In the genomic region with DNA sequence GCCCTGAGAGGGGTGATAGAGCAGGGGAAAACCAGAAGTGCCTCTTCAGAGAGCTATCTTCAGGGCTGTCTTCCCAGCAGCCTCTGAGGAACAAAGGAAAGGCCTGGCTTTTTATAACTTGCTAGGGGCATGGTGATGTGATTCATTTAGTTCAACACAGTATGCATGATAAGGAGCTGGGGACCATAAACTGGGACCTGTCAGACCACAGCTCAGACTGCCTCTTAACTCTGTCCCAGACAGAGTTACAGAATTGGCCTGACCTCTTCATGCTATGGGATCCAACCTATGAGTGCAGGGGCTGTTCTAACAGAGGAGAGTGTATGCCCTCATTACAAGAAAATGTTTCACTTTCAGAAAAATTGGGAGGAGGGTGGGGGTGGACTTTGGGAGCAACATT, we compare ENCODE assay signal across 24 mouse cellular contexts. TPM values are rescaled to one million over a fixed set of nuclear protein-coding genes. Genes with fewer than 3 reads are reported as not detected.
DNase-seq lines count a peak whose midpoint lies in the region; ATAC-seq lines count a peak whose summit lies in the region.
"Had no signal": no experiment of that assay in that cellular context is flagged by ENCODE, and none has a peak within 500 bp of the region (broad histone marks: within the 10 kb centered on the region; RNA-seq: fewer than 3 reads in every experiment).

No protein-coding gene starts in this region.

- DNase-seq in heart, adult 18-20 months, result no peak
- no peak for DNase-seq in heart, postnatal 25 days (ENCODE audit: low spot score)
- DNase-seq in left cerebral cortex, postnatal 4 days, result no peak
- DNase-seq: adrenal gland, adult 8-10 months; adrenal gland, postnatal 36 days; cerebellum, adult 8-10 months; embryo, embryonic 11 days; gastrocnemius, adult 2 months; gastrocnemius, postnatal 25 days; kidney, adult 8-10 months had no signal

- 0 out of 2 replicates have a peak overlapping the region, but pooled peaks have one; percentile 4 for H3K4me2 ChIP-seq in heart, embryonic 12.5 days
- H3K4me2 ChIP-seq in heart, embryonic 16.5 days (ENCODE audit: low read depth, low read length), result no peak overlapping the region
- no peak overlapping the region for H3K4me2 ChIP-seq in intestine, embryonic 15.5 days (replicated peaks)
- H3K4me2 ChIP-seq: embryonic facial prominence, embryonic 15.5 days; hindbrain, embryonic 12.5 days had no signal

- ATAC-seq in heart, embryonic 12.5 days (ENCODE audit: insufficient number of reproducible peaks, low FRiP score), result peak; percentile 57; the same call in 1 of the 2 replicates
- peak; percentile 67 for ATAC-seq in heart, embryonic 16.5 days (replicated peaks; ENCODE audit: extremely low read depth, insufficient read depth, low FRiP score)
- ATAC-seq in intestine, embryonic 15.5 days, result peak; percentile 65
- ATAC-seq: forebrain, embryonic 14.5 days; hindbrain, embryonic 16.5 days; inflammation-experienced regulatory T-cells, adult 6 months had no signal

- no peaks in the 10 kb centered on the region for H3K36me3 ChIP-seq in heart, embryonic 12.5 days
- H3K36me3 ChIP-seq in heart, embryonic 16.5 days (ENCODE audit: control insufficient read depth, insufficient read depth), result no peaks in the 10 kb centered on the region
- no peaks in the 10 kb centered on the region for H3K36me3 ChIP-seq in intestine, embryonic 15.5 days
- H3K36me3 ChIP-seq: embryonic facial prominence, embryonic 15.5 days; forebrain, embryonic 10.5 days; G1E; hindbrain, embryonic 12.5 days had no signal

- H3K27ac ChIP-seq in heart, embryonic 12.5 days (ENCODE audit: poor library complexity, severe bottlenecking), result peak overlapping the region; percentile 63
- H3K27ac ChIP-seq in heart, embryonic 16.5 days (ENCODE audit: low read length), result peak overlapping the region; percentile 44
- no peak overlapping the region for H3K27ac ChIP-seq in intestine, embryonic 15.5 days
- H3K27ac ChIP-seq: embryonic facial prominence, embryonic 15.5 days; forebrain, embryonic 10.5 days; gastrocnemius, adult 2 months; hindbrain, embryonic 12.5 days had no signal

- H3K9me3 ChIP-seq in heart, embryonic 12.5 days (replicated peaks), result no peaks in the 10 kb centered on the region
- H3K9me3 ChIP-seq in heart, embryonic 16.5 days (replicated peaks; ENCODE audit: control insufficient read depth, low read length), result no peaks in the 10 kb centered on the region
- no peaks in the 10 kb centered on the region for H3K9me3 ChIP-seq in intestine, embryonic 15.5 days
- H3K9me3 ChIP-seq: embryonic facial prominence, embryonic 15.5 days; forebrain, embryonic 10.5 days; G1E; hindbrain, embryonic 12.5 days had no signal

- peaks cover 15% of the 10 kb centered on the region for H3K4me1 ChIP-seq in heart, embryonic 12.5 days (replicated peaks)
- H3K4me1 ChIP-seq in heart, embryonic 16.5 days (ENCODE audit: control insufficient read depth, insufficient read depth, low read length), result peaks cover 10% of the 10 kb centered on the region
- no peaks in the 10 kb centered on the region for H3K4me1 ChIP-seq in intestine, embryonic 15.5 days (replicated peaks)
- H3K4me1 ChIP-seq: embryonic facial prominence, embryonic 15.5 days; hindbrain, embryonic 12.5 days had no signal

- H3K4me3 ChIP-seq in heart, embryonic 12.5 days, result no peak overlapping the region
- no peak overlapping the region for H3K4me3 ChIP-seq in heart, embryonic 16.5 days (ENCODE audit: low read length)
- no peak overlapping the region for H3K4me3 ChIP-seq in intestine, embryonic 15.5 days (replicated peaks)
- H3K4me3 ChIP-seq: embryonic facial prominence, embryonic 15.5 days; erythroblast, embryonic 14.5 days; forebrain, embryonic 10.5 days; gastrocnemius, adult 2 months; hindbrain, embryonic 12.5 days had no signal

- intact Hi-C loops in heart, postnatal 25 days (cut with DNase I), result no loop called here
- intact Hi-C loops in left cerebral cortex, postnatal 4 days (cut with DNase I), result no loop called here

- no peak overlapping the region for H3K9ac ChIP-seq in heart, embryonic 12.5 days
- no peak overlapping the region for H3K9ac ChIP-seq in heart, embryonic 16.5 days (ENCODE audit: low read length)
- no peak overlapping the region for H3K9ac ChIP-seq in intestine, embryonic 15.5 days
- H3K9ac ChIP-seq: embryonic facial prominence, embryonic 15.5 days; hindbrain, embryonic 12.5 days had no signal

- H3K27me3 ChIP-seq in heart, embryonic 12.5 days (replicated peaks), result no peaks in the 10 kb centered on the region
- no peaks in the 10 kb centered on the region for H3K27me3 ChIP-seq in heart, embryonic 16.5 days (ENCODE audit: control insufficient read depth, insufficient read depth, low read length)
- H3K27me3 ChIP-seq in intestine, embryonic 15.5 days (replicated peaks), result no peaks in the 10 kb centered on the region
- H3K27me3 ChIP-seq: embryonic facial prominence, embryonic 15.5 days; hindbrain, embryonic 12.5 days had no signal

RNA-seq across cellular contexts. Expression of gene Il12b, which starts 59.3 kb away (rescaled TPM):
- 0.27 TPM in 1 of 2 replicates, not detected in the other for polyA plus RNA-seq in heart, embryonic 12.5 days (2016; fragmentation: Nextera tagmentation; extraction: Ambion mirVana)
- total RNA-seq in heart, adult 18-20 months (2021), result not detected
- not detected in 2 replicates for polyA plus RNA-seq in heart, embryonic 16.5 days (2015; fragmentation: Nextera tagmentation; extraction: Ambion mirVana)
- not detected for total RNA-seq in heart, postnatal 25 days (2021)
- polyA plus RNA-seq in intestine, embryonic 15.5 days (2015; fragmentation: Nextera tagmentation; extraction: Ambion mirVana), result not detected in 2 replicates
- not detected for total RNA-seq in left cerebral cortex, postnatal 4 days (2021)
- total RNA-seq: adrenal gland, adult 8-10 months; adrenal gland, postnatal 36 days; common myeloid progenitor, adult 5-6 weeks; G1E; gastrocnemius, adult 2 months; gastrocnemius, postnatal 25 days; granulocyte monocyte progenitor cell, adult 5-6 weeks had no signal
- polyA plus RNA-seq: embryonic facial prominence, embryonic 11.5 days; embryonic facial prominence, embryonic 15.5 days; erythroblast, embryonic 14.5 days; forebrain, embryonic 10.5 days; forebrain, embryonic 14.5 days; G1E; hindbrain, embryonic 12.5 days; hindbrain, embryonic 16.5 days had no signal
